Mouse (Mus musculus): ENCODE measurements around the gene Ank. TPM values are rescaled to one million over a fixed set of nuclear protein-coding genes. Genes with fewer than 3 reads are reported as not detected.

Ank gene
- total RNA-seq, 2 experiments from 2014 or later: 200 to 202 TPM

- DNase-seq: no peak
These were observed 70.3 kb downstream of the Ank start for GRCm38 (mm10) chr15:27536771-27537170.

GRCm38 (mm10) chr15:27537519-27538223 lies 71.2 kb downstream of the Ank start:
- DNase-seq: peak; percentile 70 to 85

GRCm38 (mm10) chr15:27539745-27540144 lies 73.3 kb downstream of the Ank start:
- peak; percentile 63 to 90 for DNase-seq

GRCm38 (mm10) chr15:27545203-27545602 lies 78.7 kb downstream of the Ank start:
- no peak for DNase-seq

GRCm38 (mm10) chr15:27548110-27548509 lies 81.6 kb downstream of the Ank start:
- DNase-seq: peak; percentile 34 to 46

- no peak for DNase-seq
These were observed 82.6 kb downstream of the Ank start for GRCm38 (mm10) chr15:27549071-27549470.

- no peak for DNase-seq
These were observed 83.4 kb downstream of the Ank start for GRCm38 (mm10) chr15:27549878-27550277.

GRCm38 (mm10) chr15:27550358-27550992 lies 84.0 kb downstream of the Ank start:
- no peak for DNase-seq

GRCm38 (mm10) chr15:27551117-27552114 lies 84.9 kb downstream of the Ank start:
- DNase-seq: peak; percentile 62 to 66

GRCm38 (mm10) chr15:27552129-27552700 lies 85.7 kb downstream of the Ank start:
- DNase-seq: peak; percentile 30 to 46

- DNase-seq: no peak
These were observed 87.1 kb downstream of the Ank start for GRCm38 (mm10) chr15:27553554-27553953.

- DNase-seq: no peak
These were observed 92.1 kb downstream of the Ank start for GRCm38 (mm10) chr15:27558456-27559147.

- no peak for DNase-seq
These were observed 93.8 kb downstream of the Ank start for GRCm38 (mm10) chr15:27560315-27560714.

- no peak for DNase-seq
These were observed 97.9 kb downstream of the Ank start for GRCm38 (mm10) chr15:27564106-27565100.

- DNase-seq: no peak
These were observed 99.2 kb downstream of the Ank start for GRCm38 (mm10) chr15:27565626-27566185.

GRCm38 (mm10) chr15:27567356-27567755 lies 100.9 kb downstream of the Ank start:
- no peak for DNase-seq

GRCm38 (mm10) chr15:27568371-27568770 lies 101.9 kb downstream of the Ank start:
- DNase-seq: no peak

- DNase-seq: no peak
These were observed 103.4 kb downstream of the Ank start for GRCm38 (mm10) chr15:27569924-27570323.

- no peak for DNase-seq
These were observed 103.9 kb downstream of the Ank start for GRCm38 (mm10) chr15:27570385-27570784.

- DNase-seq: peak; percentile 68 to 86
These were observed 104.7 kb downstream of the Ank start for GRCm38 (mm10) chr15:27571179-27571578.
